Mouse (Mus musculus) MEL (cell line): ENCODE measurements around the gene Tada2a. TPM values are rescaled to one million over a fixed set of nuclear protein-coding genes. Genes with fewer than 3 reads are reported as not detected.

Source experiments
- DNase-seq: peaks from one replicate; pipeline ENCODE4 v3.0.0; 2011; ENCODE audit warnings: low read depth, low spot score
- H3K27ac ChIP-seq: 2 replicates; pipeline ENCODE4 v1.5.1; 2012; ENCODE audit warnings: low read depth, mild to moderate bottlenecking, control low read depth, low read length, moderate library complexity; ENCODE audit not compliant: control insufficient read depth
- H3K27me3 ChIP-seq, 2 experiments: fragments of 150-350 bp in 1 of 2; sonication (generic) in 1 of 2; 2 replicates each; pipeline ENCODE4 v1.6.1; 2012; ENCODE audit warnings: low read length in 2 of 2, mild to moderate bottlenecking in 2 of 2, improper control_type of control experiment in 1 of 2, moderate library complexity in 1 of 2; ENCODE audit not compliant: insufficient read depth in 2 of 2, control insufficient read depth in 1 of 2
- H3K36me3 ChIP-seq, 2 experiments: 2 replicates each; pipeline ENCODE4 v1.6.1; 2012 to 2014; ENCODE audit warnings: low read length in 2 of 2, improper control_type of control experiment in 1 of 2, inconsistent platforms in 1 of 2, mild to moderate bottlenecking in 1 of 2; ENCODE audit not compliant: insufficient read depth in 2 of 2, control insufficient read depth in 1 of 2
- H3K4me1 ChIP-seq, 2 experiments: fragments of 150-350 bp in 1 of 2; sonication (generic) in 1 of 2; 2 replicates each; pipeline ENCODE4 v1.6.1; 2012; ENCODE audit warnings: low read length in 2 of 2, improper control_type of control experiment in 1 of 2, mild to moderate bottlenecking in 1 of 2; ENCODE audit not compliant: insufficient read depth in 2 of 2, control insufficient read depth in 1 of 2
- H3K4me3 ChIP-seq, 2 experiments: fragments of 150-350 bp in 1 of 2; sonication (generic) in 1 of 2; 2 replicates each; pipeline ENCODE4 v1.5.1; 2012; ENCODE audit warnings: low read depth in 2 of 2, low read length in 2 of 2, mild to moderate bottlenecking in 2 of 2, moderate library complexity in 2 of 2, control low read depth in 1 of 2, improper control_type of control experiment in 1 of 2; ENCODE audit not compliant: control insufficient read depth in 1 of 2, insufficient read depth in 1 of 2
- H3K79me2 ChIP-seq: 2 replicates; pipeline ENCODE4 v1.6.1; 2012; ENCODE audit warnings: mild to moderate bottlenecking, low read length, moderate library complexity; ENCODE audit not compliant: control insufficient read depth, poor library complexity, insufficient read depth
- H3K9ac ChIP-seq: 2 replicates; pipeline ENCODE4 v1.6.1; 2012; ENCODE audit warnings: low read depth, mild to moderate bottlenecking, control low read depth, low read length, moderate library complexity; ENCODE audit not compliant: control insufficient read depth, poor library complexity, severe bottlenecking
- H3K9me3 ChIP-seq: fragments of 150-350 bp; sonication (generic); replicated peaks from 2 replicates; pipeline ENCODE4 v1.6.1; 2012; ENCODE audit warnings: mild to moderate bottlenecking, low read length, improper control_type of control experiment, moderate library complexity; ENCODE audit not compliant: insufficient read depth
- BHLHE40 ChIP-seq: IDR thresholded peaks from 2 replicates; pipeline ENCODE4 v1.6.1; 2012; ENCODE audit warnings: low read depth, mild to moderate bottlenecking, inconsistent platforms, low read length, improper control_type of control experiment, borderline replicate concordance
- CHD1 ChIP-seq: IDR thresholded peaks from 2 replicates; pipeline ENCODE4 v1.6.1; 2012; ENCODE audit warnings: low read depth, mild to moderate bottlenecking, inconsistent platforms, low read length, improper control_type of control experiment
- CTCF ChIP-seq, 3 experiments: IDR thresholded peaks in 2 of 3; conservative IDR thresholded peaks in 1 of 3; 2 replicates each; pipeline ENCODE4 v1.5.1; 2011 to 2012; ENCODE audit warnings: low read length in 3 of 3, low read depth in 2 of 3, mild to moderate bottlenecking in 2 of 3, improper control_type of control experiment in 1 of 3, inconsistent platforms in 1 of 3, mixed read lengths in 1 of 3, moderate library complexity in 1 of 3; ENCODE audit not compliant: control insufficient read depth in 1 of 3, insufficient read depth in 1 of 3, poor library complexity in 1 of 3, severe bottlenecking in 1 of 3
- ELF1 ChIP-seq: IDR thresholded peaks from 2 replicates; pipeline ENCODE4 v1.6.1; 2014; ENCODE audit warnings: low read depth, mild to moderate bottlenecking, inconsistent platforms, low read length, improper control_type of control experiment, moderate library complexity
- EP300 ChIP-seq, 2 experiments: IDR thresholded peaks; 2 replicates each; pipeline ENCODE4 v1.6.1; 2011; ENCODE audit warnings: improper control_type of control experiment in 2 of 2, low read length in 2 of 2, low read depth in 1 of 2, mild to moderate bottlenecking in 1 of 2
- ETS1 ChIP-seq: IDR thresholded peaks from 2 replicates; pipeline ENCODE4 v1.6.1; 2012; ENCODE audit warnings: low read depth, mild to moderate bottlenecking, inconsistent platforms, low read length, improper control_type of control experiment, moderate library complexity
- GATA1 ChIP-seq: IDR thresholded peaks from 2 replicates; pipeline ENCODE4 v1.6.1; 2011; ENCODE audit warnings: low read depth, low read length, improper control_type of control experiment
- HCFC1 ChIP-seq: IDR thresholded peaks from 2 replicates; pipeline ENCODE4 v1.6.1; 2012; ENCODE audit warnings: low read depth, mild to moderate bottlenecking, inconsistent platforms, low read length, improper control_type of control experiment, moderate library complexity
- JUND ChIP-seq: IDR thresholded peaks from 2 replicates; pipeline ENCODE4 v1.6.1; 2011; ENCODE audit warnings: low read depth, mild to moderate bottlenecking, improper control_type of control experiment, low read length
- KAT2A ChIP-seq: conservative IDR thresholded peaks from 2 replicates; pipeline ENCODE4 v1.6.1; 2012; ENCODE audit warnings: low read depth, low read length, improper control_type of control experiment, inconsistent platforms
- MAFK ChIP-seq: IDR thresholded peaks from 2 replicates; pipeline ENCODE4 v1.6.1; 2011; ENCODE audit warnings: low read depth, mild to moderate bottlenecking, low read length, improper control_type of control experiment, borderline replicate concordance
- MAX ChIP-seq: IDR thresholded peaks from 2 replicates; pipeline ENCODE4 v1.6.1; 2011; ENCODE audit warnings: low read length, improper control_type of control experiment
- MEF2A ChIP-seq: IDR thresholded peaks from 2 replicates; pipeline ENCODE4 v1.6.1; 2014; ENCODE audit warnings: low read depth, mild to moderate bottlenecking, inconsistent platforms, low read length, improper control_type of control experiment; ENCODE audit not compliant: poor library complexity, insufficient replicate concordance, severe bottlenecking; ENCODE audit errors: extremely low read depth
- MXI1 ChIP-seq: IDR thresholded peaks from 2 replicates; pipeline ENCODE4 v1.6.1; 2011; ENCODE audit warnings: mild to moderate bottlenecking, low read depth, low read length, improper control_type of control experiment
- MYB ChIP-seq: IDR thresholded peaks from 2 replicates; pipeline ENCODE4 v1.6.1; 2011; ENCODE audit warnings: mild to moderate bottlenecking, low read depth, low read length, improper control_type of control experiment
- MYC ChIP-seq: IDR thresholded peaks from 2 replicates; pipeline ENCODE4 v1.6.1; 2011; ENCODE audit warnings: low read depth, mild to moderate bottlenecking, low read length, improper control_type of control experiment, moderate library complexity
- NRF1 ChIP-seq: IDR thresholded peaks from 2 replicates; pipeline ENCODE4 v1.6.1; 2014; ENCODE audit warnings: low read depth, mild to moderate bottlenecking, inconsistent platforms, low read length, improper control_type of control experiment, moderate library complexity; ENCODE audit not compliant: poor library complexity, insufficient read depth, severe bottlenecking
- POLR2AphosphoS2 ChIP-seq: IDR thresholded peaks from 2 replicates; pipeline ENCODE4 v1.6.1; 2011; ENCODE audit warnings: low read length, improper control_type of control experiment
- RAD21 ChIP-seq: IDR thresholded peaks from 2 replicates; pipeline ENCODE4 v1.6.1; 2011; ENCODE audit warnings: mild to moderate bottlenecking, low read depth, low read length, improper control_type of control experiment
- RCOR1 ChIP-seq: IDR thresholded peaks from 2 replicates; pipeline ENCODE4 v1.6.1; 2012; ENCODE audit warnings: low read depth, mild to moderate bottlenecking, inconsistent platforms, low read length, improper control_type of control experiment
- SIN3A ChIP-seq: IDR thresholded peaks from 2 replicates; pipeline ENCODE4 v1.6.1; 2012; ENCODE audit warnings: low read length, improper control_type of control experiment, inconsistent platforms
- TAL1 ChIP-seq: IDR thresholded peaks from 2 replicates; pipeline ENCODE4 v1.6.1; 2012; ENCODE audit warnings: mild to moderate bottlenecking, inconsistent platforms, low read length, moderate library complexity, mixed read lengths
- UBTF ChIP-seq: IDR thresholded peaks from 2 replicates; pipeline ENCODE4 v1.6.1; 2012; ENCODE audit warnings: low read depth, mild to moderate bottlenecking, inconsistent platforms, low read length, improper control_type of control experiment, moderate library complexity, borderline replicate concordance; ENCODE audit not compliant: insufficient read depth
- USF1 ChIP-seq: IDR thresholded peaks from 2 replicates; pipeline ENCODE4 v1.6.1; 2014; ENCODE audit warnings: low read depth, mild to moderate bottlenecking, inconsistent platforms, low read length, improper control_type of control experiment, moderate library complexity
- ZC3H11A ChIP-seq: IDR thresholded peaks from 2 replicates; pipeline ENCODE4 v1.6.1; 2012; ENCODE audit warnings: low read depth, mild to moderate bottlenecking, inconsistent platforms, low read length, improper control_type of control experiment
- ZMIZ1 ChIP-seq: IDR thresholded peaks from 2 replicates; pipeline ENCODE4 v1.6.1; 2012; ENCODE audit warnings: low read depth, mild to moderate bottlenecking, inconsistent platforms, low read length, improper control_type of control experiment, moderate library complexity
- ZNF384 ChIP-seq: IDR thresholded peaks from 2 replicates; pipeline ENCODE4 v1.6.1; 2012; ENCODE audit warnings: low read depth, mild to moderate bottlenecking, inconsistent platforms, low read length, improper control_type of control experiment
- polyA plus RNA-seq, 2 experiments: library from polyadenylated mRNA; stranded (reverse) in 1 of 2; unstranded in 1 of 2; fragments of >175 nt in 1 of 2; fragments of >200 nt in 1 of 2; gene quantifications; 2 replicates each; pipeline versions ENCODE4 v1.2.1 to v1.2.4; 2012; ENCODE audit warnings: low replicate concordance in 2 of 2, low read depth in 1 of 2; ENCODE audit not compliant: insufficient read length in 2 of 2, insufficient read depth in 1 of 2, missing spikeins in 1 of 2
- total RNA-seq: library from RNA; depleted of rRNA; stranded (reverse); fragments of 300-350 nt; gene quantifications from 2 replicates; pipeline ENCODE4 v1.2.3, GENCODE M21; 2012

Gene Tada2a
- total and polyA plus RNA-seq, 3 experiments: 35.9 to 37.8 TPM; not detected in 1

GRCm38 (mm10) chr11:84172539-84173435 is 43.4 kb upstream of the Tada2a start:
- Histone ChIP-seq H3K4me1 (peaks cover 0 to 9% of the 10 kb centered on the region in 2 experiments; a peak in 2 of 4 replicates), H3K79me2 (no peaks in the 10 kb centered on the region), H3K4me3 (no peak overlapping the region), H3K9me3 (no peaks in the 10 kb centered on the region), H3K9ac (no peak overlapping the region), H3K36me3 (peaks cover 0 to 15% of the 10 kb centered on the region in 2 experiments; a peak in 2 of 4 replicates), H3K27me3 (no peaks in the 10 kb centered on the region), H3K27ac (no peak overlapping the region)
- DNase-seq: no peak
- TF ChIP-seq ZNF384: 0 out of 2 replicates have a peak, but pooled peaks have one; percentile 15
- no peak for TF ChIP-seq MXI1

- Histone ChIP-seq H3K27ac (no peak overlapping the region), H3K9ac (peak overlapping the region; percentile 49), H3K9me3 (no peaks in the 10 kb centered on the region), H3K4me3 (peak overlapping the region in 1 of 2 experiments; percentile 28; a peak in 2 of 4 replicates), H3K27me3 (peaks cover 0 to 2% of the 10 kb centered on the region in 2 experiments; a peak in 1 of 4 replicates), H3K36me3 (peaks cover 0 to 10% of the 10 kb centered on the region in 2 experiments; a peak in 2 of 4 replicates), H3K79me2 (no peaks in the 10 kb centered on the region), H3K4me1 (peaks cover 0 to 6% of the 10 kb centered on the region in 2 experiments; a peak in 2 of 4 replicates)
- DNase-seq: peak; percentile 74
- TF ChIP-seq POLR2AphosphoS2: no peak
- peak; percentile 83 for TF ChIP-seq RAD21
- no peak for TF ChIP-seq MYB
- peak; percentile 43 for TF ChIP-seq SIN3A
- TF ChIP-seq TAL1: no peak
- TF ChIP-seq CHD1: no peak
- no peak for TF ChIP-seq GATA1
- peak; percentile 76 for TF ChIP-seq MXI1
- no peak for TF ChIP-seq UBTF
- TF ChIP-seq NRF1: no peak
- peak; percentile 86 for TF ChIP-seq ZNF384
- no peak for TF ChIP-seq MEF2A
- TF ChIP-seq CTCF (IDR thresholded peaks at IDR 0.05 in 2 of 3, conservative IDR thresholded peaks at IDR 0.05 in 1 of 3; ENCODE audit: control insufficient read depth in 1 of 3, insufficient read depth in 1 of 3, low read depth in 2 of 3, low read length in 3 of 3, poor library complexity in 1 of 3, severe bottlenecking in 1 of 3): peak; percentile 43 to 93 (median 58)
- no peak for TF ChIP-seq JUND
- peak; percentile 62; the same call in 1 of the 2 replicates for TF ChIP-seq USF1
- no peak for TF ChIP-seq ZMIZ1
- TF ChIP-seq ETS1: peak; percentile 13; the same call in 1 of the 2 replicates
- 0 out of 2 replicates have a peak, but pooled peaks have one; percentile 32 for TF ChIP-seq ELF1
- TF ChIP-seq HCFC1: no peak
- no peak for TF ChIP-seq KAT2A
- no peak for TF ChIP-seq RCOR1
- TF ChIP-seq MAFK: no peak
- TF ChIP-seq MAX: peak; percentile 77; the same call in 1 of the 2 replicates
- TF ChIP-seq MYC: peak; percentile 81; the same call in 1 of the 2 replicates
- TF ChIP-seq ZC3H11A: peak; percentile 47
- TF ChIP-seq EP300 (IDR thresholded peaks at IDR 0.05; ENCODE audit: low read depth in 1 of 2, low read length in 2 of 2): peak in 1 of 2 experiments; percentile 24; a peak in 1 of 4 replicates
- TF ChIP-seq BHLHE40: no peak
Observed at GRCm38 (mm10) chr11:84168701-84169288, 39.4 kb upstream of the Tada2a start.
